In the genomic region with DNA sequence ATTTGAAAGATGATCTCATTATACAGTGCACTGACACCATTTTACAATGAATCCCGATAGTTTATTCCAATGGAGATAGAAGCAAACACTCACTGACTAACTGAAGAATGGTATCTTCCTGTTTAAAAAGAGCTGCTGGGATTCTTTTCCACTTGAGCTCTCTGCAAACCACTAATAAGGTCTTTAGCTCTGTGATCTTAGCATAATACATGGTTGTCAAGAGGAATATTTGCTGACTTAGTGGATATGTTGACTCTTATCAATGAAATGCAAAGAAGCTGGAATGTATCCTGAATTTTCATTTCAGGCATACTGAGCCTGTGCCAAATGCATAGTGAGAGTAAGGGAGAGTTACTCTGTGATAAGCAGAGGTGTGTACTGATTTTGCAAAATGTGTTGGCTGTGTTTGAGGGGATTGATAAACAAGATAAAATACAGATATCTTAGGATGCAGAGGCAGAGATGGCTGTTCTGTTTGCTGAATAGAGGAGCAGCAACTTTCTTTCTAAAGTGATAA, we compare ENCODE assay signal across 19 mouse cellular contexts.
"Had no signal": no experiment of that assay in that cellular context is flagged by ENCODE, and none has a peak within 500 bp of the region (broad histone marks: within the 10 kb centered on the region; RNA-seq: fewer than 3 reads in every experiment).

No protein-coding gene starts in this region.

- DNase-seq: kidney, adult 2 months; kidney, postnatal 25 days; layer of hippocampus, adult 9-11 months; layer of hippocampus, postnatal 36 days; liver, postnatal 0 days; midbrain, embryonic 14.5 days; thymus, adult 18-20 months; thymus, postnatal 36 days had no signal

- H3K36me3 ChIP-seq: limb, embryonic 12.5 days; limb, embryonic 15.5 days; lung, embryonic 15.5 days; midbrain, embryonic 10.5 days had no signal

- H3K27me3 ChIP-seq: limb, embryonic 12.5 days; limb, embryonic 15.5 days; lung, embryonic 15.5 days; megakaryocyte, embryonic 14.5 days had no signal

- H3K9me3 ChIP-seq: limb, embryonic 12.5 days; limb, embryonic 15.5 days; lung, embryonic 15.5 days; megakaryocyte, embryonic 14.5 days had no signal

- H3K4me3 ChIP-seq: layer of hippocampus, adult 2 months; left cerebral cortex, adult 2 months; limb, embryonic 12.5 days; limb, embryonic 15.5 days; lung, embryonic 15.5 days; megakaryocyte, embryonic 14.5 days; midbrain, embryonic 10.5 days had no signal

- H3K27ac ChIP-seq: kidney, postnatal 0 days; layer of hippocampus, adult 2 months; left cerebral cortex, adult 2 months; limb, embryonic 12.5 days; limb, embryonic 15.5 days; liver, embryonic 14.5 days; lung, embryonic 15.5 days; midbrain, embryonic 10.5 days had no signal

- ATAC-seq: intestine, postnatal 0 days; liver, postnatal 0 days had no signal

- H3K4me2 ChIP-seq: limb, embryonic 12.5 days; limb, embryonic 15.5 days; liver, embryonic 11.5 days; lung, embryonic 15.5 days had no signal

- H3K9ac ChIP-seq: limb, embryonic 12.5 days; limb, embryonic 15.5 days; liver, embryonic 14.5 days; liver, postnatal 0 days; lung, embryonic 15.5 days had no signal
